In the genomic region with DNA sequence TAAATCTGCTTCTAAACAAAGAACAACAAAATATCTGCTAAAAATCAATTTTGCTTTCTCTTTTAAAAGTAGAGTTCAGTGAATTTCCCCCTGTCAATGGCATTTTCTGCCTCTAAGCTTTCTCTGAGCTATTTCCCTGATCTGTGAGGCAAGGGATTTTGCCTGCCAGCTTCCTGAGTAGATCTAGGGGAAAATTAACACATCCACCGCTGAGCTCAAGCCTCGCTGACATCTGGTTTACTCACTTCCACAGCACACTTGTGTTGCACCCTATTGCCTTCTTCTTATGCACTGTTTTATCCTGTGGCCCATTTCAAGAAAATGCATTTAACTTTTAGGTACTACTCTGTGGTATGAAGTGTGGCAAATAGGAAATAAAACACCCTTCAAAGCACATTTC, we compare ENCODE assay signal across 33 mouse cellular contexts.
DNase-seq lines count a peak whose midpoint lies in the region; ATAC-seq and TF ChIP-seq lines count a peak whose summit lies in the region.
"Had no signal": no experiment of that assay in that cellular context is flagged by ENCODE, and none has a peak within 500 bp of the region (broad histone marks: within the 10 kb centered on the region; RNA-seq: fewer than 3 reads in every experiment).

No protein-coding gene starts in this region.

- TF ChIP-seq CTCF in midbrain, postnatal 0 days (IDR thresholded peaks at IDR 0.05): no peak

- H3K4me3 ChIP-seq in hindbrain, embryonic 16.5 days (ENCODE audit: low read length): no peak overlapping the region
- no peak overlapping the region for H3K4me3 ChIP-seq in hindbrain, embryonic 12.5 days
- no peak overlapping the region for H3K4me3 ChIP-seq in midbrain, postnatal 0 days (ENCODE audit: low read depth, low read length)
- no peak overlapping the region for H3K4me3 ChIP-seq in midbrain, embryonic 10.5 days
- H3K4me3 ChIP-seq: embryonic facial prominence, embryonic 13.5 days; erythroblast, embryonic 14.5 days; forebrain, embryonic 12.5 days; heart, adult 2 months; heart, embryonic 12.5 days; hindbrain, embryonic 15.5 days; intestine, embryonic 15.5 days; limb, embryonic 10.5 days; limb, embryonic 15.5 days; liver, embryonic 13.5 days; megakaryocyte, embryonic 14.5 days; neural tube, embryonic 15.5 days had no signal

- no peak overlapping the region for H3K4me2 ChIP-seq in hindbrain, embryonic 16.5 days (ENCODE audit: low read length)
- no peak overlapping the region for H3K4me2 ChIP-seq in hindbrain, embryonic 12.5 days (replicated peaks)
- no peak overlapping the region for H3K4me2 ChIP-seq in midbrain, postnatal 0 days (ENCODE audit: low read depth, low read length, poor library complexity, severe bottlenecking)
- H3K4me2 ChIP-seq: embryonic facial prominence, embryonic 13.5 days; forebrain, embryonic 12.5 days; heart, embryonic 12.5 days; hindbrain, embryonic 15.5 days; intestine, embryonic 15.5 days; limb, embryonic 15.5 days; liver, embryonic 13.5 days; neural tube, embryonic 15.5 days had no signal

- peak; percentile 72 for ATAC-seq in hindbrain, embryonic 16.5 days
- no peak for ATAC-seq in hindbrain, embryonic 12.5 days (ENCODE audit: low FRiP score)
- no peak for ATAC-seq in midbrain, postnatal 0 days (ENCODE audit: low FRiP score)
- ATAC-seq: intestine, embryonic 15.5 days; lung, postnatal 0 days had no signal

- no peak overlapping the region for H3K27ac ChIP-seq in hindbrain, embryonic 16.5 days (ENCODE audit: low read depth, low read length)
- no peak overlapping the region for H3K27ac ChIP-seq in hindbrain, embryonic 12.5 days
- H3K27ac ChIP-seq in midbrain, postnatal 0 days (ENCODE audit: low read depth, low read length): no peak overlapping the region
- no peak overlapping the region for H3K27ac ChIP-seq in midbrain, embryonic 10.5 days (replicated peaks)
- H3K27ac ChIP-seq: embryonic facial prominence, embryonic 13.5 days; forebrain, embryonic 12.5 days; heart, adult 2 months; hindbrain, embryonic 15.5 days; intestine, embryonic 15.5 days; limb, embryonic 10.5 days; limb, embryonic 15.5 days; liver, embryonic 13.5 days; neural tube, embryonic 15.5 days had no signal

- H3K36me3 ChIP-seq in hindbrain, embryonic 16.5 days (ENCODE audit: control insufficient read depth, insufficient read depth, low read length): no peaks in the 10 kb centered on the region
- H3K36me3 ChIP-seq in hindbrain, embryonic 12.5 days: no peaks in the 10 kb centered on the region
- H3K36me3 ChIP-seq in midbrain, postnatal 0 days (ENCODE audit: insufficient read depth, low read length): no peaks in the 10 kb centered on the region
- no peaks in the 10 kb centered on the region for H3K36me3 ChIP-seq in midbrain, embryonic 10.5 days
- H3K36me3 ChIP-seq: embryonic facial prominence, embryonic 13.5 days; forebrain, embryonic 12.5 days; heart, embryonic 12.5 days; hindbrain, embryonic 15.5 days; intestine, embryonic 15.5 days; limb, embryonic 10.5 days; limb, embryonic 15.5 days; liver, embryonic 13.5 days; neural tube, embryonic 15.5 days had no signal

- peak; percentile 3 for DNase-seq in embryo, embryonic 11 days
- no peak for DNase-seq in embryo, embryonic 10.5 days (ENCODE audit: low spot score)
- peak; percentile 66 for DNase-seq in midbrain, postnatal 0 days (ENCODE audit: low spot score)
- DNase-seq in midbrain, embryonic 10.5 days (ENCODE audit: low spot score): no peak
- DNase-seq in brain, embryonic 18.5 days (ENCODE audit: low read depth, low spot score): peak; percentile 6
- no peak for DNase-seq in urinary bladder, postnatal 10 days (ENCODE audit: low spot score)
- DNase-seq: adrenal gland, adult 2 months; adrenal gland, postnatal 36 days; cerebellum, adult 11 months; cerebellum, postnatal 25 days; heart, adult 2 months; heart, postnatal 4 days; kidney, adult 2 months; kidney, postnatal 36 days; liver, embryonic 13.5 days; lung, adult 18-20 months; lung, postnatal 4 days; right cerebral cortex, adult 18-20 months; spleen, adult 18-20 months; thymus, postnatal 14 days had no signal

- 34% methylated on average over 2 of the region's 2 CpGs for WGBS in hindbrain, embryonic 16.5 days
- WGBS in hindbrain, embryonic 12.5 days: 45% methylated on average over 2 of the region's 2 CpGs
- 26% methylated on average over 2 of the region's 2 CpGs for WGBS in midbrain, postnatal 0 days
- WGBS in midbrain, embryonic 10.5 days: 38% methylated on average over 2 of the region's 2 CpGs

- no peaks in the 10 kb centered on the region for H3K9me3 ChIP-seq in hindbrain, embryonic 16.5 days (ENCODE audit: control insufficient read depth, low read length)
- H3K9me3 ChIP-seq in hindbrain, embryonic 12.5 days (replicated peaks): no peaks in the 10 kb centered on the region
- H3K9me3 ChIP-seq in midbrain, postnatal 0 days (ENCODE audit: low read length): no peaks in the 10 kb centered on the region
- H3K9me3 ChIP-seq in midbrain, embryonic 10.5 days (replicated peaks): no peaks in the 10 kb centered on the region
- H3K9me3 ChIP-seq: embryonic facial prominence, embryonic 13.5 days; forebrain, embryonic 12.5 days; heart, embryonic 12.5 days; hindbrain, embryonic 15.5 days; intestine, embryonic 15.5 days; limb, embryonic 10.5 days; limb, embryonic 15.5 days; liver, embryonic 13.5 days; megakaryocyte, embryonic 14.5 days; neural tube, embryonic 15.5 days had no signal

- no peak overlapping the region for H3K9ac ChIP-seq in hindbrain, embryonic 16.5 days (ENCODE audit: low read depth, low read length)
- H3K9ac ChIP-seq in hindbrain, embryonic 12.5 days: no peak overlapping the region
- no peak overlapping the region for H3K9ac ChIP-seq in midbrain, postnatal 0 days (replicated peaks; ENCODE audit: low read length, poor library complexity, severe bottlenecking)
- H3K9ac ChIP-seq: embryonic facial prominence, embryonic 13.5 days; forebrain, embryonic 12.5 days; heart, embryonic 12.5 days; hindbrain, embryonic 15.5 days; intestine, embryonic 15.5 days; limb, embryonic 15.5 days; liver, embryonic 13.5 days; neural tube, embryonic 15.5 days had no signal

- H3K27me3 ChIP-seq in hindbrain, embryonic 16.5 days (replicated peaks; ENCODE audit: control insufficient read depth, insufficient read depth, low read length): no peaks in the 10 kb centered on the region
- H3K27me3 ChIP-seq in hindbrain, embryonic 12.5 days: no peaks in the 10 kb centered on the region
- H3K27me3 ChIP-seq in midbrain, postnatal 0 days (ENCODE audit: insufficient read depth, low read length): no peaks in the 10 kb centered on the region
- H3K27me3 ChIP-seq in midbrain, embryonic 10.5 days (ENCODE audit: low read depth, poor library complexity, severe bottlenecking): no peaks in the 10 kb centered on the region
- H3K27me3 ChIP-seq: embryonic facial prominence, embryonic 13.5 days; forebrain, embryonic 12.5 days; heart, embryonic 12.5 days; hindbrain, embryonic 15.5 days; intestine, embryonic 15.5 days; limb, embryonic 15.5 days; liver, embryonic 13.5 days; megakaryocyte, embryonic 14.5 days; neural tube, embryonic 15.5 days had no signal

- no peaks in the 10 kb centered on the region for H3K4me1 ChIP-seq in hindbrain, embryonic 16.5 days (ENCODE audit: control insufficient read depth, insufficient read depth, low read depth, low read length)
- H3K4me1 ChIP-seq in hindbrain, embryonic 12.5 days: no peaks in the 10 kb centered on the region
- H3K4me1 ChIP-seq in midbrain, postnatal 0 days (ENCODE audit: insufficient read depth, low read length): no peaks in the 10 kb centered on the region
- H3K4me1 ChIP-seq in midbrain, embryonic 10.5 days: no peaks in the 10 kb centered on the region
- H3K4me1 ChIP-seq: embryonic facial prominence, embryonic 13.5 days; forebrain, embryonic 12.5 days; heart, embryonic 12.5 days; hindbrain, embryonic 15.5 days; intestine, embryonic 15.5 days; limb, embryonic 10.5 days; limb, embryonic 15.5 days; liver, embryonic 13.5 days; megakaryocyte, embryonic 14.5 days; neural tube, embryonic 15.5 days had no signal

Comparison
In these comparisons a context has a peak if more than half of its experiments do, and no peak if none do; other contexts are left out.
1. DNase-seq: peak in embryo, embryonic 11 days (single experiment), midbrain, postnatal 0 days (single experiment) and brain, embryonic 18.5 days (single experiment); none in embryo, embryonic 10.5 days (single experiment), midbrain, embryonic 10.5 days (single experiment) and urinary bladder, postnatal 10 days (single experiment).